Mouse (Mus musculus) ES-Bruce4 (cell line): ENCODE results near the gene Amacr.

Experiments
- CTCF ChIP-seq: IDR thresholded peaks from one replicate; pipeline ENCODE4 v1.8.1; 2011; ENCODE audit warnings: low read depth, low read length
- EP300 ChIP-seq: IDR thresholded peaks from 2 replicates; pipeline ENCODE4 v1.6.1; 2011; ENCODE audit warnings: low read depth, low read length; ENCODE audit not compliant: insufficient read depth
- POLR2A ChIP-seq: IDR thresholded peaks from one replicate; pipeline ENCODE4 v1.8.1; 2011; ENCODE audit warnings: low read length; ENCODE audit not compliant: insufficient read depth

DNA sequence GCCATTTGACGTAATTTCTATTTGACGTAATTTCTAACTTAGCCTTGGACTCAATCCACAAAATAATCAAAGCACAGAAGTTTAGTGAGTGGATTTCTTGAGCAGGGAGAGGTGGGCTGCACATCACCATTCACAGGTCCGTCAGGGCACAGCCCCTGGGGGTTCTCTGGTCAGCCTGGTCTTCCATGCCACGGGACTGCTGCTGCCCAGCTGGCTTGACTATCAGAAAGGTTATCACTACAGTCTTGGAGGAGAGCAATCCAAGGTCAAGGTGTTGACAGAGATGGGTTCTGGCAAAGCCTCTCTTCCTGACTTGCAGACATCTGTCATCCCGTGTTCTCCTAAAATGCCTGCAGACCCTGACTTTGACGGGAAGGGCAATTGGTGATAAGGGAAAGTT, 23.1 kb downstream of the Amacr start:
- TF ChIP-seq EP300, result no peak
- TF ChIP-seq CTCF, result no peak
- no peak for TF ChIP-seq POLR2A
